In the genomic region with DNA sequence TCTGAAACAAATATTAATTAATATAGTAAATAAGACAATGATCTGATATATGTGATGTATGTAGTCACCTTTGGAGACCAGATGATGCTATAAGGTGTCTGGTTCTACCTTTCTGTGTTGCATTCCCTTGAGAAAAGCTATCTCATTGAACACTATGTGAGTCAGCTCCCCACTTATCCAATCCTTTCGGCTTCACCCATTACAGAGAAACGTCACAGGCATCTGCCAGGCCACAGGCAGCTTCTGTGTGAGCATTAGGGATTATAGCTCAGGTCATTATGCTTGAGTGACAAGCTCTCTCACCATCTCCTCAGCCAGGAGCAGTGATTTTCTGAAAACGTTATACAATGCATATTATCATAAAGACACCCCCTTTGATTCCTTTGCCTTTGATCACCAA, we compare ENCODE assay signal across 23 mouse cellular contexts.
"Had no signal": no experiment of that assay in that cellular context is flagged by ENCODE, and none has a peak within 500 bp of the region (broad histone marks: within the 10 kb centered on the region; RNA-seq: fewer than 3 reads in every experiment).

No protein-coding gene starts in this region.

- H3K9me3 ChIP-seq: heart, embryonic 13.5 days; heart, embryonic 15.5 days; hindbrain, embryonic 13.5 days; hindbrain, embryonic 15.5 days; limb, embryonic 10.5 days; limb, embryonic 12.5 days had no signal

- H3K9ac ChIP-seq: heart, embryonic 13.5 days; heart, embryonic 15.5 days; hindbrain, embryonic 13.5 days; hindbrain, embryonic 15.5 days; limb, embryonic 12.5 days had no signal

- H3K27ac ChIP-seq: heart, adult 2 months; heart, embryonic 13.5 days; heart, embryonic 15.5 days; hindbrain, embryonic 13.5 days; hindbrain, embryonic 15.5 days; hindbrain, postnatal 0 days; layer of hippocampus, adult 2 months; left cerebral cortex, adult 2 months; limb, embryonic 10.5 days; limb, embryonic 12.5 days had no signal

- H3K27me3 ChIP-seq: heart, embryonic 13.5 days; heart, embryonic 15.5 days; hindbrain, embryonic 13.5 days; hindbrain, embryonic 15.5 days; limb, embryonic 12.5 days had no signal

- H3K4me3 ChIP-seq: heart, adult 2 months; heart, embryonic 13.5 days; heart, embryonic 15.5 days; hindbrain, embryonic 13.5 days; hindbrain, embryonic 15.5 days; layer of hippocampus, adult 2 months; left cerebral cortex, adult 2 months; limb, embryonic 10.5 days; limb, embryonic 12.5 days had no signal

- H3K4me2 ChIP-seq: heart, embryonic 11.5 days; heart, embryonic 13.5 days; heart, embryonic 15.5 days; hindbrain, embryonic 13.5 days; hindbrain, embryonic 15.5 days; limb, embryonic 12.5 days had no signal

- H3K36me3 ChIP-seq: heart, embryonic 13.5 days; heart, embryonic 15.5 days; hindbrain, embryonic 13.5 days; hindbrain, embryonic 15.5 days; limb, embryonic 10.5 days; limb, embryonic 12.5 days had no signal

- DNase-seq: gastrocnemius, postnatal 14 days; gastrocnemius, postnatal 36 days; heart, adult 11 months; heart, adult 2 months; heart, postnatal 14 days; heart, postnatal 36 days; kidney, adult 11 months; kidney, adult 8-10 months; kidney, postnatal 10 days; kidney, postnatal 25 days; kidney, postnatal 4 days; liver had no signal

- H3K4me1 ChIP-seq: heart, embryonic 13.5 days; heart, embryonic 15.5 days; hindbrain, embryonic 13.5 days; hindbrain, embryonic 15.5 days; limb, embryonic 10.5 days; limb, embryonic 12.5 days had no signal

- ATAC-seq: hindbrain, postnatal 0 days; intestine, embryonic 16.5 days had no signal
